Mouse (Mus musculus) heart, embryonic 14.5 days (tissue): ENCODE results near the gene Tns1. TPM values are rescaled to one million over a fixed set of nuclear protein-coding genes. Genes with fewer than 3 reads are reported as not detected.

Experiments used
- ATAC-seq: fragments of 200-750 bp; cut with Nextera tagmentation; 2 replicates; pipeline ENCODE4 v1.8.0; 2017; ENCODE audit warnings: low read depth, moderate TSS enrichment; ENCODE audit not compliant: insufficient number of reproducible peaks, insufficient read depth, low FRiP score
- H3K27ac ChIP-seq, 2 experiments: fragments of 200-500 bp in 1 of 2; fragments of 300-500 bp in 1 of 2; sonication (generic) in 1 of 2; replicated peaks in 1 of 2; 2 replicates each; pipeline ENCODE4 v1.5.1; 2012 to 2014; ENCODE audit warnings: low read depth in 2 of 2, low read length in 2 of 2, control low read depth in 1 of 2, mild to moderate bottlenecking in 1 of 2, mixed read lengths in 1 of 2; ENCODE audit not compliant: control insufficient read depth in 1 of 2, insufficient read depth in 1 of 2
- H3K27me3 ChIP-seq: fragments of 300-500 bp; sonication (generic); 2 replicates; pipeline ENCODE4 v1.6.1; 2014; ENCODE audit warnings: mild to moderate bottlenecking, low read length, control low read depth; ENCODE audit not compliant: control insufficient read depth, insufficient read depth
- H3K36me3 ChIP-seq: fragments of 300-500 bp; sonication (generic); 2 replicates; pipeline ENCODE4 v1.6.1; 2014; ENCODE audit warnings: mild to moderate bottlenecking, control low read depth, low read length, mixed read lengths; ENCODE audit not compliant: control insufficient read depth, insufficient read depth
- H3K4me1 ChIP-seq, 2 experiments: fragments of 200-500 bp in 1 of 2; fragments of 300-500 bp in 1 of 2; sonication (generic) in 1 of 2; 2 replicates each; pipeline ENCODE4 v1.6.1; 2012 to 2014; ENCODE audit warnings: low read length in 2 of 2, control low read depth in 1 of 2, mixed read lengths in 1 of 2; ENCODE audit not compliant: control insufficient read depth in 2 of 2, insufficient read depth in 2 of 2
- H3K4me2 ChIP-seq: fragments of 300-500 bp; sonication (generic); 2 replicates; pipeline ENCODE4 v1.6.1; 2014; ENCODE audit warnings: mild to moderate bottlenecking, low read length
- H3K4me3 ChIP-seq, 2 experiments: fragments of 200-500 bp in 1 of 2; fragments of 300-500 bp in 1 of 2; sonication (generic) in 1 of 2; 2 replicates each; pipeline ENCODE4 v1.5.1; 2012 to 2014; ENCODE audit warnings: low read length in 2 of 2, mild to moderate bottlenecking in 2 of 2, control low read depth in 1 of 2, low read depth in 1 of 2, moderate library complexity in 1 of 2; ENCODE audit not compliant: control insufficient read depth in 1 of 2, insufficient read depth in 1 of 2
- H3K9ac ChIP-seq: fragments of 300-500 bp; sonication (generic); 2 replicates; pipeline ENCODE4 v1.6.1; 2014; ENCODE audit warnings: mild to moderate bottlenecking, low read length
- H3K9me3 ChIP-seq: fragments of 300-500 bp; sonication (generic); 2 replicates; pipeline ENCODE4 v1.6.1; 2016; ENCODE audit warnings: low read length, control low read depth; ENCODE audit not compliant: control insufficient read depth
- WGBS: fragments of 180-500 bp; shearing (Covaris S2); extraction: QIAGEN DNeasy Blood & Tissue Kit; methylation state at CpG from one replicate; pipeline ENCODE4 v1.1.7; 2014; 5-methylcytosine and 5-hydroxymethylcytosine counted together
- polyA plus RNA-seq: library from polyadenylated mRNA; unstranded; fragments of >200 nt; fragmentation: Nextera tagmentation; extraction: Ambion mirVana; gene quantifications from 2 replicates; pipeline ENCODE4 v1.2.1, GENCODE M21; 2014

Tns1 gene
- polyA plus RNA-seq, 1 experiment from 2014 or later, result 125 TPM

DNA sequence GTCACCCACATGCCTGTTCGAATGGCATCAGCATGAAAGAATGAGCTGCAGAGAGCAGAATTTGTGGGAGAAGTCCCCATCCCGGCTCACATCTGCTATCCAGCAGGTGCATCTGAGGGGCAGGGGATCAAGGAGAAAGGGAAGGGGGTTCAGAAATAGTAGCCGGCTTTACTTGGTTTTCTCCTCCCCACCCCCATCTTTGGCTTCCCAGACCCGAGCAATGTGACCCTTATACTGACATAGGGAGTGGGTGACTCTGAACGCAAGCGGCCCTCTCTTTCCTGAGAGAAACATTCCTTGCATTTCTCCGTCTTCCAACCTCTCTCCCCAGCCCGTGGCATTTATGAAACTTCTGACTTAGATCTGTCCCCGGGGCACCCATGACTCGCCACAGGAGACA, 185.7 kb downstream of the Tns1 start:
- 24% methylated on average over 10 of the region's 10 CpGs for WGBS
- Histone ChIP-seq H3K4me3 (no peak overlapping the region), H3K4me2 (no peak overlapping the region), H3K4me1 (peaks cover 27 to 72% of the 10 kb centered on the region in 2 experiments), H3K27me3 (no peaks in the 10 kb centered on the region), H3K9me3 (no peaks in the 10 kb centered on the region), H3K9ac (no peak overlapping the region), H3K36me3 (peaks cover 99% of the 10 kb centered on the region), H3K27ac (peak overlapping the region; percentile 53 to 57)
- no peak for ATAC-seq

DNA sequence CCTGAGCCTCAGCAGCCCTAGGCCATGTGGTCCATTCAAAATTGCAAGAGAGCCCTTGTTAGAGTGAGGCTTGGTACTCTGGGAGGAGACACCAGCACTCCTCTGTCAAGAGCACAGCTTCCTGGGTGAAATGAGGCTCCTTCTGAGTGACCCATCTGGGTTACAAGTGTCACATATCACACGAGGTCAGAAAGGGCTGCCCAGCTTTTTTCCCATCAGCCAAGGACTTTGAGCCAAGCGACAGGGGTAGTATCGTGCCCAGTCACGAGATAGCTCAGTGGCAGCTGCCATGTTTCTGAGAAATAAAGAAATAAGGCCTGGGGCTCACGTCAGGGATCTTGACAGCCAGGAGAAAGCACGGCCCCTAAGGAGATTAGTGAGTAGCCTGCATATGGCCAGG, 186.4 kb downstream of the Tns1 start:
- 0 out of 2 replicates have a peak overlapping the region, but pooled peaks have one; percentile 7 for H3K9ac ChIP-seq
- H3K4me2 ChIP-seq, result no peak overlapping the region
- H3K27me3 ChIP-seq, result no peaks in the 10 kb centered on the region
- no peaks in the 10 kb centered on the region for H3K9me3 ChIP-seq
- no peak overlapping the region for H3K27ac ChIP-seq
- peaks cover 31 to 72% of the 10 kb centered on the region in 2 experiments for H3K4me1 ChIP-seq
- no peak for ATAC-seq
- H3K36me3 ChIP-seq, result peaks cover 98% of the 10 kb centered on the region
- H3K4me3 ChIP-seq, result no peak overlapping the region
- WGBS, result 48% methylated on average over 6 of the region's 6 CpGs

DNA sequence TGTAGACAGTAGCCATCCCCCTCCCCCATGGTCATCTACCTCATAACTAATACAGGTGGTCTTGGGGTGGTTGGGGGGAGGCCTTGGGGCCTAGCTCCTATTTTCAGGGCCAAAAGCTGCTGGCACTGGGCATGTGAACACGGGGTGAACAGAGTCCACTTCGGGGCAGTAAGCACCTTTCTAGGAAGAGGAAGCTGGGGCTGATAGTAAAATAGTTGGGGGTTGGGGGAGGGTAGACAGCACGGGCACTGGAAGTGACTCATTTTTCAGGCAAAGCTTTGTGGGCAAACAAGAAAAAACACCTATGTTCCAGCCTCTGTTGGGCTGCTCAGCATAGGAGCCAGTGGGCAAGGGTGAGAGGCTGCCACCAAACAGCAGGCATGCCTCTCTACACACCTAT, 187.7 kb downstream of the Tns1 start:
- Histone ChIP-seq H3K9me3 (no peaks in the 10 kb centered on the region), H3K27ac (0 out of 4 replicates have a peak overlapping the region, but pooled peaks of 1 of the 2 experiments have one; percentile 19), H3K36me3 (peaks cover 98% of the 10 kb centered on the region), H3K9ac (no peak overlapping the region), H3K4me3 (no peak overlapping the region), H3K27me3 (no peaks in the 10 kb centered on the region), H3K4me1 (peaks cover 32 to 73% of the 10 kb centered on the region in 2 experiments), H3K4me2 (no peak overlapping the region)
- no peak for ATAC-seq
- WGBS, result 42% methylated on average over 3 of the region's 3 CpGs

DNA sequence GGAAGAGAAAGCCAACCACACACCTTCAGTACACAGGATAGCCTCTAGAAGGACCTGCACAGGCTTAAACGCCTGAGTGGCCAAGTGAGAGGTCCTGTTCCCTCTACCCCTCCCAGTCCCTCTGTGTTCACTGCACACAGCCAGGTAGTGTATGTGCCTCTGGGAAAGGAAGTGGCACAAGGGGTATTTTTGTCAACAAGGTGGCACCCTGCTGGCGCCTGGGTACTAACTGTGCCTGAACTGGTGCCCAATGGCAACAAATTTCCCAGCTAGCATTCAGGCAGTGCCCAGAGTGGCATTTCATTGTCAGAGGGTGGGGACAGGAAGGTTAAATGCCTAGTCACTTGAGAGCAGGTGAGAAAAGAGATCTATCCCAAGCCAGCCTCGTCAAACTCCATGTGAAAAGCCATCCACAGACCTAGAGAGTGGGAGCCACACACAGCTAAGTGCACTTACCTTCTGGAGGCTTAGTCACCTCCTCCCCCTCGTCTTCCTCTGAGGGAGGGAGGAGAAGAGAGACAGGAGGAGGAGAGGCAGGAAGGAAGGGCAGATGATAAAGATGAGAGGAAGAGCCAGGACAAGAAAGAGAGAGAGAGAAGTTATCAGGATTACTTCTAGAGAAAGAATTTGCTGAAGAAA, 188.7 kb downstream of the Tns1 start:
- no peaks in the 10 kb centered on the region for H3K27me3 ChIP-seq
- H3K4me2 ChIP-seq, result no peak overlapping the region
- no peak overlapping the region for H3K9ac ChIP-seq
- no peak for ATAC-seq
- 70% methylated on average over 4 of the region's 4 CpGs for WGBS
- no peaks in the 10 kb centered on the region for H3K9me3 ChIP-seq
- H3K36me3 ChIP-seq, result peaks cover 98% of the 10 kb centered on the region
- no peak overlapping the region for H3K4me3 ChIP-seq
- H3K4me1 ChIP-seq, result peaks cover 39 to 79% of the 10 kb centered on the region in 2 experiments
- H3K27ac ChIP-seq, result 0 out of 4 replicates have a peak overlapping the region, but pooled peaks of 1 of the 2 experiments have one; percentile 25

DNA sequence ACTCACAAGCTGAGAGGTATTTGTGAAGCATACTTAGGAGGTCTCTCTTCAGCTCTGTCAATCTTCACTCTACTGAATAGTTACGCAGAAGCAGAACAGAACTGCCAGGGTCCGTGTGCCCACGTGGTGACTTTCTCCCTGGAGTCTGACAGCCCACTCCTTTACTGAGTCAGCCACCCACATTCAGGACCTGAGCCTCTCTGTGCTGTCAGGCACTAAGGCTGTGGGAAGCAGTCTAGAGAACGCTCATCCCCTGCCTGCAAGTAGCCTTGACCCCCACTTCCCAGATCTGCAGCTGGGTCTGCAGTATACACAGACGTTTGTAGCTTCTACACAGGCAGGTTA, 191.1 kb downstream of the Tns1 start:
- no peak for ATAC-seq
- Histone ChIP-seq H3K9ac (peak overlapping the region; percentile 45), H3K4me3 (no peak overlapping the region), H3K4me2 (no peak overlapping the region), H3K4me1 (peaks cover 29 to 68% of the 10 kb centered on the region in 2 experiments), H3K27ac (peak overlapping the region; percentile 44 to 90), H3K36me3 (peaks cover 99% of the 10 kb centered on the region), H3K9me3 (no peaks in the 10 kb centered on the region), H3K27me3 (no peaks in the 10 kb centered on the region)
- WGBS, result 34% methylated on average over 5 of the region's 5 CpGs

DNA sequence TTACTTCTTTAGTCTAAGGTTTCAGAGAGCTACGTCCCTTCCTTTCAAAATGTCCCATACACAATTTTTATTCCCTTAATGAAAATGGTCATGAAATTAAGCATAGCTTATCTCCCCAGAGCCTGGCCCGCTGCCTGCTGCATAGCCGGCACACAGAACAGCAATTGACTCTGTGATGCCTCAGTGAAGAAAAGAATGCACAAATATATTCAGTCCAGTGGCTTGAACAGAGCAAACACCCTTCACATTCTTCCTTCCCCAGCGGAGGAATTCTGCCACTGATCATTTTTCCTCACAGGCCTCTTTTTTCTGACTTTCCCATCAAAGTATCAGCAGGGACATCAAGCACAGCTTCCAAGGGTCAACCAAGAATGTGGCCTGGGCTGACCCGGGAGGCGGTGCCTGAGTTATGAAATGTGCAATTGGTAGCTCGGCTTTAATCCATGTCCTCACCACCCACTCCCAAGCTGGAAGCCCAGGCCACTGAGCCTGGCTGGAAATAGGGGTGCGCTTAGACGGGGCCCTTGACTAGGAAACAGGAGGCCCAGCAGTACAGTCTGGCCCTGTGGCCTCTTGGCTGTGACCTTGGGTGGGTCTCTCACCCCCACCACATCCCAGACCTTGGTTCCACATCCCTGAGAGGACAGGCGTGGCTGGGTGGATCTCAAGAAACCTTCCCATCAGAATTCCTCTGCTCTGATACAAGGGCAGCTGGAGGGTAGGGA, 191.7 kb downstream of the Tns1 start:
- H3K9ac ChIP-seq, result peak overlapping the region; percentile 60; the same call in 1 of the 2 replicates
- ATAC-seq, result no peak
- peaks cover 28 to 62% of the 10 kb centered on the region in 2 experiments for H3K4me1 ChIP-seq

DNA sequence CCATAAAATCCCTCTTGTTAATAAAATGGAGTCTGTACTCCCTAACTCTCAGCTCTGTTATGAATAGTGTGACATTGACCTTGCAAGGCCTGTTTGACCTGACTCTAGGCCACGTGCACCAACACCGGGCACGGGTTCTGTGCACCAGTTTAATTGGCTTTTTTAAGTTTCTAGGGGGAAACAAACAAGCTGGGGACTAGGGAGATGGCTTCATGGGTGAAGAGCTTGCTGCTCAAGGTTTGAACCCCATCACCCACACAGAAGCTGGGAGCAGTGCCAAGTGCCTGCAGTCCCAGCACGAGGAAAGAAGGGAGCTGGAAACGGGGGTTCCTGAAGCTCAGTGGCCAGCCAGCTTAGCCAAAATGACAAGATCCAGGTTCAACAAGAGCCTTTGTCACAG, 192.4 kb downstream of the Tns1 start:
- Histone ChIP-seq H3K4me2 (no peak overlapping the region), H3K27ac (peak overlapping the region; percentile 44 to 90; a peak in 3 of 4 replicates), H3K36me3 (peaks cover 99% of the 10 kb centered on the region), H3K9me3 (no peaks in the 10 kb centered on the region), H3K9ac (no peak overlapping the region), H3K4me3 (no peak overlapping the region), H3K27me3 (no peaks in the 10 kb centered on the region), H3K4me1 (peaks cover 27 to 55% of the 10 kb centered on the region in 2 experiments)
- 50% methylated on average over 5 of the region's 5 CpGs for WGBS
- ATAC-seq, result no peak

More for the DNA sequence above, 191.7 kb downstream of the Tns1 start:
- Histone ChIP-seq H3K27ac (peak overlapping the region; percentile 44 to 90), H3K27me3 (no peaks in the 10 kb centered on the region), H3K4me3 (no peak overlapping the region), H3K36me3 (peaks cover 99% of the 10 kb centered on the region), H3K4me2 (no peak overlapping the region), H3K9me3 (no peaks in the 10 kb centered on the region)
- 39% methylated on average over 10 of the region's 10 CpGs for WGBS
